Mouse (Mus musculus): ENCODE results near the gene Zbtb5. TPM values are rescaled to one million over a fixed set of nuclear protein-coding genes. Genes with fewer than 3 reads are reported as not detected.
"Not testable (repeated sequence)": the region's sequence is repeated elsewhere in the genome, so short reads cannot be mapped to it uniquely, and the experiment has no call there.

The Zbtb5 gene
- polyA plus RNA-seq, 1 experiment, result 44.4 TPM

- DNase-seq (ENCODE audit: low read depth), result no peak
- TF ChIP-seq CTCF (IDR thresholded peaks at IDR 0.05; ENCODE audit: borderline replicate concordance, extremely low read depth, insufficient read depth, insufficient read length) (no peak), POLR2A (IDR thresholded peaks at IDR 0.05; ENCODE audit: borderline replicate concordance, extremely low read depth, insufficient read depth, insufficient read length, poor library complexity, severe bottlenecking) (no peak)
Measured at GRCm38 (mm10) chr4:44965175-44965574, 47.0 kb downstream of the Zbtb5 start.

- no peak for DNase-seq (ENCODE audit: low read depth)
- TF ChIP-seq CTCF (IDR thresholded peaks at IDR 0.05; ENCODE audit: borderline replicate concordance, extremely low read depth, insufficient read depth, insufficient read length) (no peak), POLR2A (IDR thresholded peaks at IDR 0.05; ENCODE audit: borderline replicate concordance, extremely low read depth, insufficient read depth, insufficient read length, poor library complexity, severe bottlenecking) (no peak)
Measured at GRCm38 (mm10) chr4:44963156-44963555, 49.1 kb downstream of the Zbtb5 start.

- no peak for TF ChIP-seq CTCF (IDR thresholded peaks at IDR 0.05; ENCODE audit: borderline replicate concordance, extremely low read depth, insufficient read depth, insufficient read length)
- no peak for TF ChIP-seq POLR2A (IDR thresholded peaks at IDR 0.05; ENCODE audit: borderline replicate concordance, extremely low read depth, insufficient read depth, insufficient read length, poor library complexity, severe bottlenecking)
- no peak for DNase-seq (ENCODE audit: low read depth)
Measured at GRCm38 (mm10) chr4:44959220-44959619, 53.0 kb downstream of the Zbtb5 start.

DNA sequence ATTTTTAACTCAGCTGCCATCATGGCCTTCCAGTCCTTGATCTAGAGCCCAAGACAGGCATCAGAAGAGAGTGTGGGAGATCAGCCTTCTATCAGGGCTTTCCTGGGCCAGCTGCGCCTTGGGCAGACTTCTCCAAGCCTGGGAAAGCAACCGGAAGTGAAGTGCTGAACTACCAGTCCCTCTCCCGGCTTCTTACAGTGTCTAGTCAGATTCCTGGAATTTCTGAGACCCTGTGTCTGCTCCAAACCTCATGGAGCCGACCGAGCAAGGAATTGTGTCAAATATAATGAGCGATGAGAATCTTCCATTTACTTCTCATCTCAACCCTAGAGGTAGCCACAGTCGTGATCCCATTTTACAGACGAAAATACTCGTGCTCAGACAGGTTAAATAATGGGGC lies 53.4 kb downstream of the Zbtb5 start:
- no peak for TF ChIP-seq CTCF (IDR thresholded peaks at IDR 0.05; ENCODE audit: borderline replicate concordance, extremely low read depth, insufficient read depth, insufficient read length)
- TF ChIP-seq POLR2A (IDR thresholded peaks at IDR 0.05; ENCODE audit: borderline replicate concordance, extremely low read depth, insufficient read depth, insufficient read length, poor library complexity, severe bottlenecking), result no peak
- no peak for DNase-seq (ENCODE audit: low read depth)

GRCm38 (mm10) chr4:44953041-44953440 lies 59.2 kb downstream of the Zbtb5 start:
- TF ChIP-seq POLR2A (IDR thresholded peaks at IDR 0.05; ENCODE audit: borderline replicate concordance, extremely low read depth, insufficient read depth, insufficient read length, poor library complexity, severe bottlenecking), result no peak
- no peak for DNase-seq (ENCODE audit: low read depth)

DNA sequence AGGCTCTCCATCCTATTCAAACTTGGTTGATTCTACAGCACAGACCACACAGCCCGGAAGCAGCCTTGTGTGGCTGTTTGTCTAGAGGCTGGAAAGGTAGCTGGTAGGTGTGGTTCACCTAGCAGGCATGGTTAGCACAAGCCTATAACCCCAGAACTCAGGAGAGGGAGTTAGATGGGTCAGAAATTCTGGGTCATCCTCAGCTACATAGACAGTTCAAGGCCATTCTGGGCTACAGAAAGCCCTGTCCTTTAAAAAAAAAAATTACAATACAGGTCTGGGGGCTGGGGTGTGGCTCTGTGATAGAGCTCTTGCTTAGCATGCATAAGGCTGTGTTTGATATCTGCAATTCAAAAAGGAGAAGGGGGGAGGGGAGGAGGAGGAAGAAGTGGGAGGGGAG lies 63.9 kb downstream of the Zbtb5 start:
- DNase-seq (ENCODE audit: low read depth), result no peak
- TF ChIP-seq CTCF (IDR thresholded peaks at IDR 0.05; ENCODE audit: borderline replicate concordance, extremely low read depth, insufficient read depth, insufficient read length) (no peak), POLR2A (IDR thresholded peaks at IDR 0.05; ENCODE audit: borderline replicate concordance, extremely low read depth, insufficient read depth, insufficient read length, poor library complexity, severe bottlenecking) (no peak)

DNA sequence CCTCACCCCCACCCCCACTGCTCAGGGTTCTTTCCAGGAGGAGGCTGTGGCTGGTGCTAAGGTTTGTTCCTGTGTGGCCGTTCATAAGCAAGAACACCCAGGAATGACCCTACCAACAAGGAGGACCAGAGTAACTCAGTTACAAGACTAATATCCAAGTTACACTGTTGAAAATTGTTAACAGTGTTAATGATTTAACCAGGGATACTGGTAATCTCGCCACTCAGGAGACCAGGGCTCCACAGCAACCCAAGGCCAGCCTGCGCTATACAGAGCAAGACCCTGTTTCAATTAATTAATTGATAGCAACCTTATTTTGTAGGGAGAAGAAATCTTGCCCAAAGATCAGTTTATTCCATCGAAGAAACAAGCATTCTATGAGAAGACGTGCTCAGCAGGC lies 64.7 kb downstream of the Zbtb5 start:
- TF ChIP-seq CTCF (IDR thresholded peaks at IDR 0.05; ENCODE audit: borderline replicate concordance, extremely low read depth, insufficient read depth, insufficient read length) (no peak), POLR2A (IDR thresholded peaks at IDR 0.05; ENCODE audit: borderline replicate concordance, extremely low read depth, insufficient read depth, insufficient read length, poor library complexity, severe bottlenecking) (no peak)

DNA sequence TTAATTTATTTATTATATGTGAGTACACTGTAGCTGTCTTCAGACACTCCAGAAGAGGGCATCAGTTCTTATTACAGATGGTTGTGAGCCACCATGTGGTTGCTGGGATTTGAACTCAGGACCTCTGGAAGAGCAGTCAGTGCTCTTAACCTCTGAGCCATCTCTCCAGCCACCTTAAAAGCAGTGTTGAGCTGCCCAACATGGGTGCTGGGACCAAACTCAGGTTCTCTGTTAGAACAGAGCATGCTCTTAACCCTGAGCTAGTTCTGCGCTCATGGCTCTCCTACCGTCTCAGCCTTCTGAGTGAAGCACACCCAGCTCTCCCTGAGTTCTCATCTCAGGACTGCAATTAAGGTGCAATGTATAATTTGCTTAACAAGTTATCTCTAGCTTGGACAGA lies 66.1 kb downstream of the Zbtb5 start:
- not testable (repeated sequence) for DNase-seq (ENCODE audit: low read depth)

More for the DNA sequence above, 64.7 kb downstream of the Zbtb5 start:
- no peak for DNase-seq (ENCODE audit: low read depth)

- no peak for DNase-seq (ENCODE audit: low read depth)
- TF ChIP-seq POLR2A (IDR thresholded peaks at IDR 0.05; ENCODE audit: borderline replicate concordance, extremely low read depth, insufficient read depth, insufficient read length, poor library complexity, severe bottlenecking), result no peak
- TF ChIP-seq CTCF (IDR thresholded peaks at IDR 0.05; ENCODE audit: borderline replicate concordance, extremely low read depth, insufficient read depth, insufficient read length), result no peak
Measured at GRCm38 (mm10) chr4:44944426-44945075, 67.7 kb downstream of the Zbtb5 start.

- no peak for TF ChIP-seq CTCF (IDR thresholded peaks at IDR 0.05; ENCODE audit: borderline replicate concordance, extremely low read depth, insufficient read depth, insufficient read length)
- TF ChIP-seq POLR2A (IDR thresholded peaks at IDR 0.05; ENCODE audit: borderline replicate concordance, extremely low read depth, insufficient read depth, insufficient read length, poor library complexity, severe bottlenecking), result no peak
- DNase-seq (ENCODE audit: low read depth), result no peak
Measured at GRCm38 (mm10) chr4:44943480-44943879, 68.7 kb downstream of the Zbtb5 start.

DNA sequence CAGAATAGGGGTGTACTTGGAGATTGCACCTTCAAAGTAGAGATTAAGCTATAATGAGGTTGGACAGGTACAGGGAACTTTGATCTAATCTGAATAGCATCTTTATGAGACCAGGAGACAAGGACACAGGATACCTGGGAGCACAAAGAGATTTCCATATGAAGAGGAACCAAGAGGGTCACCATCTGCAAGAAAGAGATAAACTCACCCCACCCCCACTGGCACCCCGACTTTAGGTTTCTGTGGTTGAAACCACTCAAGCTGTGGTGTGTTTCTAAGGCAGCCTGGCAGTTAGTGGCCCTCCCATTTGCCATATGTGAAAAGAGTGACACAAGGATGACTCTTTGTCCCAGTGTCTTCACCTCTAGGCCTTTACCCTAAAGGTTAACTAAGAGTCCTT lies 70.0 kb downstream of the Zbtb5 start:
- no peak for TF ChIP-seq POLR2A (IDR thresholded peaks at IDR 0.05; ENCODE audit: borderline replicate concordance, extremely low read depth, insufficient read depth, insufficient read length, poor library complexity, severe bottlenecking)
- TF ChIP-seq CTCF (IDR thresholded peaks at IDR 0.05; ENCODE audit: borderline replicate concordance, extremely low read depth, insufficient read depth, insufficient read length), result no peak
- DNase-seq (ENCODE audit: low read depth), result no peak

Other genes with a start within 250 kb of the Zbtb5 start
- 18.7 and 20.0 TPM in 2 replicates for gene Grhpr, start 31.0 kb downstream of the Zbtb5 start, polyA plus RNA-seq (2012; rRNA removed)
- 18.6 and 18.7 TPM in 2 replicates for gene Polr1e, start 6.2 kb upstream of the Zbtb5 start, polyA plus RNA-seq (2012; rRNA removed)
- 29.8 and 36.7 TPM in 2 replicates for gene Fbxo10, start 72.2 kb upstream of the Zbtb5 start, polyA plus RNA-seq (2012; rRNA removed)
- 112 and 144 TPM in 2 replicates for gene Tomm5, start 95.7 kb upstream of the Zbtb5 start, polyA plus RNA-seq (2012; rRNA removed)
- 1.1 and 2.2 TPM in 2 replicates for gene Frmpd1, start 172.5 kb upstream of the Zbtb5 start, polyA plus RNA-seq (2012; rRNA removed)

Data from brain, embryonic 14.5 days (tissue).